Mouse (Mus musculus): Measurements from ENCODE around the gene Tab1. TPM values are rescaled to one million over a fixed set of nuclear protein-coding genes. Genes with fewer than 3 reads are reported as not detected.

Tab1 gene
- total and polyA plus RNA-seq, 2 experiments from 2014 or later, result 23.6 to 43.5 TPM

- DNase-seq (ENCODE audit: low spot score), result no peak
- H3K9me3 ChIP-seq (ENCODE audit: low read length), result no peaks in the 10 kb centered on the region
- H3K9ac ChIP-seq (replicated peaks; ENCODE audit: low read length, poor library complexity, severe bottlenecking), result no peak overlapping the region
- H3K27ac ChIP-seq (ENCODE audit: low read depth, low read length), result no peak overlapping the region
- H3K4me1 ChIP-seq (ENCODE audit: insufficient read depth, low read length), result no peaks in the 10 kb centered on the region
- H3K36me3 ChIP-seq (ENCODE audit: insufficient read depth, low read length), result peaks cover 36% of the 10 kb centered on the region
- ATAC-seq (ENCODE audit: low FRiP score), result no peak
- TF ChIP-seq CTCF (IDR thresholded peaks at IDR 0.05), result no peak
- WGBS, result 88% methylated on average over 4 of the region's 4 CpGs
- H3K27me3 ChIP-seq (ENCODE audit: insufficient read depth, low read length), result no peaks in the 10 kb centered on the region
- H3K4me2 ChIP-seq (ENCODE audit: low read depth, low read length, poor library complexity, severe bottlenecking), result no peak overlapping the region
- no peak overlapping the region for H3K4me3 ChIP-seq (ENCODE audit: low read depth, low read length)
These were observed 30.8 kb downstream of the Tab1 start for GRCm38 (mm10) chr15:80163716-80164115.

- H3K9me3 ChIP-seq (ENCODE audit: low read length), result no peaks in the 10 kb centered on the region
- ATAC-seq (ENCODE audit: low FRiP score) (no peak), DNase-seq (ENCODE audit: low spot score) (no peak)
- WGBS, result 56% methylated on average over 5 of the region's 5 CpGs
- no peaks in the 10 kb centered on the region for H3K27me3 ChIP-seq (ENCODE audit: insufficient read depth, low read length)
- no peak overlapping the region for H3K4me3 ChIP-seq (ENCODE audit: low read depth, low read length)
- H3K4me2 ChIP-seq (ENCODE audit: low read depth, low read length, poor library complexity, severe bottlenecking), result no peak overlapping the region
- H3K4me1 ChIP-seq (ENCODE audit: insufficient read depth, low read length), result no peaks in the 10 kb centered on the region
- no peak overlapping the region for H3K9ac ChIP-seq (replicated peaks; ENCODE audit: low read length, poor library complexity, severe bottlenecking)
- peaks cover 19% of the 10 kb centered on the region for H3K36me3 ChIP-seq (ENCODE audit: insufficient read depth, low read length)
- no peak overlapping the region for H3K27ac ChIP-seq (ENCODE audit: low read depth, low read length)
- no peak for TF ChIP-seq CTCF (IDR thresholded peaks at IDR 0.05)
These were observed 32.5 kb downstream of the Tab1 start for GRCm38 (mm10) chr15:80165396-80165795.

- DNase-seq (ENCODE audit: low spot score) (no peak), ATAC-seq (ENCODE audit: low FRiP score) (no peak)
- Histone ChIP-seq H3K27ac (ENCODE audit: low read depth, low read length) (no peak overlapping the region), H3K36me3 (ENCODE audit: insufficient read depth, low read length) (no peaks in the 10 kb centered on the region), H3K4me1 (ENCODE audit: insufficient read depth, low read length) (no peaks in the 10 kb centered on the region), H3K4me2 (ENCODE audit: low read depth, low read length, poor library complexity, severe bottlenecking) (no peak overlapping the region), H3K27me3 (ENCODE audit: insufficient read depth, low read length) (no peaks in the 10 kb centered on the region), H3K9ac (replicated peaks; ENCODE audit: low read length, poor library complexity, severe bottlenecking) (no peak overlapping the region), H3K9me3 (ENCODE audit: low read length) (no peaks in the 10 kb centered on the region), H3K4me3 (ENCODE audit: low read depth, low read length) (no peak overlapping the region)
- 95% methylated on average over 1 of the region's 1 CpGs for WGBS
- no peak for TF ChIP-seq CTCF (IDR thresholded peaks at IDR 0.05)
These were observed 36.6 kb downstream of the Tab1 start for GRCm38 (mm10) chr15:80169484-80169883.

GRCm38 (mm10) chr15:80170357-80170756, 37.4 kb downstream of the Tab1 start:
- no peak for TF ChIP-seq CTCF (IDR thresholded peaks at IDR 0.05)
- 43% methylated on average over 4 of the region's 4 CpGs for WGBS

GRCm38 (mm10) chr15:80171286-80171685, 38.4 kb downstream of the Tab1 start:
- no peaks in the 10 kb centered on the region for H3K36me3 ChIP-seq (ENCODE audit: insufficient read depth, low read length)
- no peaks in the 10 kb centered on the region for H3K9me3 ChIP-seq (ENCODE audit: low read length)
- no peak overlapping the region for H3K27ac ChIP-seq (ENCODE audit: low read depth, low read length)
- no peak for DNase-seq (ENCODE audit: low spot score)
- no peak overlapping the region for H3K9ac ChIP-seq (replicated peaks; ENCODE audit: low read length, poor library complexity, severe bottlenecking)
- H3K4me2 ChIP-seq (ENCODE audit: low read depth, low read length, poor library complexity, severe bottlenecking), result no peak overlapping the region
- peaks cover 6% of the 10 kb centered on the region; the same call in 1 of the 2 replicates for H3K4me1 ChIP-seq (ENCODE audit: insufficient read depth, low read length)
- ATAC-seq (ENCODE audit: low FRiP score), result no peak
- no peaks in the 10 kb centered on the region for H3K27me3 ChIP-seq (ENCODE audit: insufficient read depth, low read length)
- 23% methylated on average over 8 of the region's 8 CpGs for WGBS
- TF ChIP-seq CTCF (IDR thresholded peaks at IDR 0.05), result no peak
- H3K4me3 ChIP-seq (ENCODE audit: low read depth, low read length), result no peak overlapping the region

More at GRCm38 (mm10) chr15:80170357-80170756, 37.4 kb downstream of the Tab1 start:
- no peak overlapping the region for H3K27ac ChIP-seq (ENCODE audit: low read depth, low read length)
- no peak for ATAC-seq (ENCODE audit: low FRiP score)
- no peak overlapping the region for H3K4me2 ChIP-seq (ENCODE audit: low read depth, low read length, poor library complexity, severe bottlenecking)
- H3K4me3 ChIP-seq (ENCODE audit: low read depth, low read length), result no peak overlapping the region
- no peaks in the 10 kb centered on the region for H3K9me3 ChIP-seq (ENCODE audit: low read length)
- H3K9ac ChIP-seq (replicated peaks; ENCODE audit: low read length, poor library complexity, severe bottlenecking), result no peak overlapping the region
- peaks cover 6% of the 10 kb centered on the region; the same call in 1 of the 2 replicates for H3K4me1 ChIP-seq (ENCODE audit: insufficient read depth, low read length)
- no peak for DNase-seq (ENCODE audit: low spot score)
- no peaks in the 10 kb centered on the region for H3K27me3 ChIP-seq (ENCODE audit: insufficient read depth, low read length)
- H3K36me3 ChIP-seq (ENCODE audit: insufficient read depth, low read length), result no peaks in the 10 kb centered on the region

- Histone ChIP-seq H3K4me2 (ENCODE audit: low read depth, low read length, poor library complexity, severe bottlenecking) (no peak overlapping the region), H3K4me3 (ENCODE audit: low read depth, low read length) (no peak overlapping the region), H3K4me1 (ENCODE audit: insufficient read depth, low read length) (peaks cover 6% of the 10 kb centered on the region; the same call in 1 of the 2 replicates), H3K27me3 (ENCODE audit: insufficient read depth, low read length) (no peaks in the 10 kb centered on the region), H3K9me3 (ENCODE audit: low read length) (no peaks in the 10 kb centered on the region), H3K36me3 (ENCODE audit: insufficient read depth, low read length) (no peaks in the 10 kb centered on the region), H3K27ac (ENCODE audit: low read depth, low read length) (no peak overlapping the region), H3K9ac (replicated peaks; ENCODE audit: low read length, poor library complexity, severe bottlenecking) (no peak overlapping the region)
- 19% methylated on average over 6 of the region's 6 CpGs for WGBS
- no peak for DNase-seq (ENCODE audit: low spot score)
- no peak for ATAC-seq (ENCODE audit: low FRiP score)
- TF ChIP-seq CTCF (IDR thresholded peaks at IDR 0.05), result no peak
These were observed 38.9 kb downstream of the Tab1 start for GRCm38 (mm10) chr15:80171791-80172190.

Measured in midbrain, postnatal 0 days (tissue).